Mouse (Mus musculus): ENCODE results near the gene Notum. TPM values are rescaled to one million over a fixed set of nuclear protein-coding genes. Genes with fewer than 3 reads are reported as not detected.

Gene Notum
- total and polyA plus RNA-seq, 2 experiments from 2014 or later = 4.1 to 6.9 TPM

- 88% methylated on average over 25 of the region's 25 CpGs for whole genome bisulfite sequencing
- no peak overlapping the region for H3K4me3 ChIP-seq (ENCODE audit: low read length)
- no peak for TF ChIP-seq CTCF (IDR thresholded peaks at IDR 0.05; ENCODE audit: low read depth)
- peak overlapping the region; percentile 91; the same call in 1 of the 2 replicates for H3K27ac ChIP-seq
- DNase-seq (ENCODE audit: low spot score) (no peak), ATAC-seq (no peak)
- H3K4me1 ChIP-seq (ENCODE audit: insufficient read depth, low read length) = peaks cover 8% of the 10 kb centered on the region; the same call in 1 of the 2 replicates
- no peaks in the 10 kb centered on the region for H3K27me3 ChIP-seq (ENCODE audit: insufficient read depth, low read length)
- no peak overlapping the region for H3K4me2 ChIP-seq (ENCODE audit: low read depth, low read length)
- no peak overlapping the region for H3K9ac ChIP-seq (replicated peaks; ENCODE audit: low read length)
- H3K9me3 ChIP-seq (ENCODE audit: low read length) = no peaks in the 10 kb centered on the region
- H3K36me3 ChIP-seq (ENCODE audit: insufficient read depth, low read length) = peaks cover 43% of the 10 kb centered on the region; the same call in 1 of the 2 replicates
Observed at GRCm38 (mm10) chr11:120618619-120619535, 42.1 kb downstream of the Notum start.

- peaks cover 8% of the 10 kb centered on the region; the same call in 1 of the 2 replicates for H3K4me1 ChIP-seq (ENCODE audit: insufficient read depth, low read length)
- H3K36me3 ChIP-seq (ENCODE audit: insufficient read depth, low read length) = peaks cover 36% of the 10 kb centered on the region; the same call in 1 of the 2 replicates
- no peaks in the 10 kb centered on the region for H3K27me3 ChIP-seq (ENCODE audit: insufficient read depth, low read length)
- DNase-seq (ENCODE audit: low spot score) = peak; percentile 97
- ATAC-seq = peak; percentile 95
- H3K27ac ChIP-seq = peak within 1 kb of the TSS; percentile 91
- peak within 1 kb of the TSS; percentile 82 for H3K4me3 ChIP-seq (ENCODE audit: low read length)
- peak within 1 kb of the TSS; percentile 85 for H3K4me2 ChIP-seq (ENCODE audit: low read depth, low read length)
- H3K9ac ChIP-seq (replicated peaks; ENCODE audit: low read length) = peak within 1 kb of the TSS; percentile 77
- no peaks in the 10 kb centered on the region for H3K9me3 ChIP-seq (ENCODE audit: low read length)
- TF ChIP-seq CTCF (IDR thresholded peaks at IDR 0.05; ENCODE audit: low read depth) = peak; percentile 12; the same call in 1 of the 2 replicates
- WGBS = under 1% methylated on average over 56 of the region's 56 CpGs
Observed at GRCm38 (mm10) chr11:120617519-120618112, 43.4 kb downstream of the Notum start, which contains the start of gene Pcyt2. Pcyt2 (minus strand) TSS chr11:120617936.

GRCm38 (mm10) chr11:120616617-120617294 is 44.2 kb downstream of the Notum start:
- 43% methylated on average over 4 of the region's 4 CpGs for WGBS
- no peaks in the 10 kb centered on the region for H3K27me3 ChIP-seq (ENCODE audit: insufficient read depth, low read length)
- H3K27ac ChIP-seq = peak overlapping the region; percentile 91; the same call in 1 of the 2 replicates
- DNase-seq (ENCODE audit: low spot score) (no peak), ATAC-seq (no peak)
- H3K36me3 ChIP-seq (ENCODE audit: insufficient read depth, low read length) = peaks cover 39% of the 10 kb centered on the region; the same call in 1 of the 2 replicates
- TF ChIP-seq CTCF (IDR thresholded peaks at IDR 0.05; ENCODE audit: low read depth) = no peak
- no peaks in the 10 kb centered on the region for H3K9me3 ChIP-seq (ENCODE audit: low read length)
- peaks cover 8% of the 10 kb centered on the region; the same call in 1 of the 2 replicates for H3K4me1 ChIP-seq (ENCODE audit: insufficient read depth, low read length)
- peak overlapping the region; percentile 77 for H3K9ac ChIP-seq (replicated peaks; ENCODE audit: low read length)
- peak overlapping the region; percentile 82 for H3K4me3 ChIP-seq (ENCODE audit: low read length)
- peak overlapping the region; percentile 85 for H3K4me2 ChIP-seq (ENCODE audit: low read depth, low read length)

- ATAC-seq (no peak), DNase-seq (ENCODE audit: low spot score) (no peak)
Observed at GRCm38 (mm10) chr11:120615606-120616203, 45.3 kb downstream of the Notum start.

GRCm38 (mm10) chr11:120615167-120615566 is 45.8 kb downstream of the Notum start:
- no peaks in the 10 kb centered on the region for H3K27me3 ChIP-seq (ENCODE audit: insufficient read depth, low read length)
- H3K9me3 ChIP-seq (ENCODE audit: low read length) = no peaks in the 10 kb centered on the region
- no peak for TF ChIP-seq CTCF (IDR thresholded peaks at IDR 0.05; ENCODE audit: low read depth)
- peaks cover 32% of the 10 kb centered on the region for H3K36me3 ChIP-seq (ENCODE audit: insufficient read depth, low read length)
- H3K27ac ChIP-seq = no peak overlapping the region
- DNase-seq (ENCODE audit: low spot score) (no peak), ATAC-seq (no peak)
- peaks cover 8% of the 10 kb centered on the region; the same call in 1 of the 2 replicates for H3K4me1 ChIP-seq (ENCODE audit: insufficient read depth, low read length)
- H3K9ac ChIP-seq (replicated peaks; ENCODE audit: low read length) = no peak overlapping the region
- 88% methylated on average over 6 of the region's 6 CpGs for WGBS
- H3K4me2 ChIP-seq (ENCODE audit: low read depth, low read length) = no peak overlapping the region; the same call in 1 of the 2 replicates
- H3K4me3 ChIP-seq (ENCODE audit: low read length) = no peak overlapping the region

More at GRCm38 (mm10) chr11:120615606-120616203, 45.3 kb downstream of the Notum start:
- H3K36me3 ChIP-seq (ENCODE audit: insufficient read depth, low read length) = peaks cover 37% of the 10 kb centered on the region
- no peak for TF ChIP-seq CTCF (IDR thresholded peaks at IDR 0.05; ENCODE audit: low read depth)
- peak overlapping the region; percentile 85 for H3K4me2 ChIP-seq (ENCODE audit: low read depth, low read length)
- H3K4me1 ChIP-seq (ENCODE audit: insufficient read depth, low read length) = peaks cover 8% of the 10 kb centered on the region; the same call in 1 of the 2 replicates
- no peak overlapping the region for H3K9ac ChIP-seq (replicated peaks; ENCODE audit: low read length)
- no peak overlapping the region for H3K27ac ChIP-seq
- WGBS = 87% methylated on average over 11 of the region's 11 CpGs
- H3K27me3 ChIP-seq (ENCODE audit: insufficient read depth, low read length) = no peaks in the 10 kb centered on the region
- no peak overlapping the region for H3K4me3 ChIP-seq (ENCODE audit: low read length)
- no peaks in the 10 kb centered on the region for H3K9me3 ChIP-seq (ENCODE audit: low read length)

- H3K9me3 ChIP-seq (ENCODE audit: low read length) = no peaks in the 10 kb centered on the region
- H3K27ac ChIP-seq = no peak overlapping the region
- H3K4me1 ChIP-seq (ENCODE audit: insufficient read depth, low read length) = peaks cover 8% of the 10 kb centered on the region; the same call in 1 of the 2 replicates
- no peak for DNase-seq (ENCODE audit: low spot score)
- no peak overlapping the region for H3K4me3 ChIP-seq (ENCODE audit: low read length)
- H3K4me2 ChIP-seq (ENCODE audit: low read depth, low read length) = no peak overlapping the region
- no peak for TF ChIP-seq CTCF (IDR thresholded peaks at IDR 0.05; ENCODE audit: low read depth)
- peaks cover 24% of the 10 kb centered on the region for H3K36me3 ChIP-seq (ENCODE audit: insufficient read depth, low read length)
- no peaks in the 10 kb centered on the region for H3K27me3 ChIP-seq (ENCODE audit: insufficient read depth, low read length)
- ATAC-seq = no peak
- H3K9ac ChIP-seq (replicated peaks; ENCODE audit: low read length) = no peak overlapping the region
- WGBS = 75% methylated on average over 8 of the region's 8 CpGs
Observed at GRCm38 (mm10) chr11:120613976-120614375, 47.0 kb downstream of the Notum start.

All from hindbrain, postnatal 0 days (tissue).